Mouse (Mus musculus): Measurements from ENCODE around the gene Zfp719.

- no peak for TF ChIP-seq EP300 (optimal IDR thresholded peaks at IDR 0.05)
- no peak for TF ChIP-seq CTCF (IDR thresholded peaks at IDR 0.05; ENCODE audit: low read depth)
Observed at GRCm38 (mm10) chr7:43606896-43607742, 27.7 kb downstream of the Zfp719 start, which contains the start of gene Zfp819.

All from stomach, postnatal 0 days (tissue).